Mouse (Mus musculus) liver, embryonic 15.5 days (tissue): ENCODE data around the gene Mmadhc. TPM values are rescaled to one million over a fixed set of nuclear protein-coding genes. Genes with fewer than 3 reads are reported as not detected.

Source experiments
- ATAC-seq: fragments of 200-750 bp; cut with Nextera tagmentation; 2 replicates; pipeline ENCODE4 v1.8.0; 2017; ENCODE audit warnings: moderate number of reproducible peaks, mild to moderate bottlenecking, moderate library complexity; ENCODE audit not compliant: insufficient read depth
- H3K27ac ChIP-seq: fragments of 300-500 bp; sonication (generic); replicated peaks from 2 replicates; pipeline ENCODE4 v1.5.1; 2015; ENCODE audit warnings: mild to moderate bottlenecking, inconsistent platforms
- H3K27me3 ChIP-seq: fragments of 300-500 bp; sonication (generic); 2 replicates; pipeline ENCODE4 v1.6.1; 2015; ENCODE audit warnings: mild to moderate bottlenecking, inconsistent platforms
- H3K36me3 ChIP-seq: fragments of 300-500 bp; sonication (generic); replicated peaks from 2 replicates; pipeline ENCODE4 v1.6.1; 2015; ENCODE audit warnings: moderate library complexity, mild to moderate bottlenecking, inconsistent platforms
- H3K4me1 ChIP-seq: fragments of 300-500 bp; sonication (generic); replicated peaks from 2 replicates; pipeline ENCODE4 v1.6.1; 2015; ENCODE audit warnings: inconsistent platforms
- H3K4me2 ChIP-seq: fragments of 300-500 bp; sonication (generic); 2 replicates; pipeline ENCODE4 v1.6.1; 2015; ENCODE audit warnings: moderate library complexity, mild to moderate bottlenecking, inconsistent platforms
- H3K4me3 ChIP-seq: fragments of 300-500 bp; sonication (generic); replicated peaks from 2 replicates; pipeline ENCODE4 v1.5.1; 2015; ENCODE audit warnings: mild to moderate bottlenecking, inconsistent platforms
- H3K9ac ChIP-seq: fragments of 300-500 bp; sonication (generic); 2 replicates; pipeline ENCODE4 v1.6.1; 2015; ENCODE audit warnings: moderate library complexity, mild to moderate bottlenecking, inconsistent platforms
- H3K9me3 ChIP-seq: fragments of 300-500 bp; sonication (generic); replicated peaks from 2 replicates; pipeline ENCODE4 v1.6.1; 2016; ENCODE audit warnings: inconsistent platforms
- WGBS: fragments of 180-500 bp; shearing (Covaris S2); methylation state at CpG from one replicate; pipeline ENCODE4 v1.1.7; 2015; ENCODE audit warnings: mixed read lengths; ENCODE audit not compliant: insufficient replicate concordance; 5-methylcytosine and 5-hydroxymethylcytosine counted together
- polyA plus RNA-seq: library from polyadenylated mRNA; unstranded; fragments of >200 nt; fragmentation: Nextera tagmentation; extraction: Ambion mirVana; gene quantifications from 2 replicates; pipeline ENCODE4 v1.2.1, GENCODE M21; 2015

Mmadhc gene
- polyA plus RNA-seq, 1 experiment from 2014 or later = 77.7 TPM

DNA sequence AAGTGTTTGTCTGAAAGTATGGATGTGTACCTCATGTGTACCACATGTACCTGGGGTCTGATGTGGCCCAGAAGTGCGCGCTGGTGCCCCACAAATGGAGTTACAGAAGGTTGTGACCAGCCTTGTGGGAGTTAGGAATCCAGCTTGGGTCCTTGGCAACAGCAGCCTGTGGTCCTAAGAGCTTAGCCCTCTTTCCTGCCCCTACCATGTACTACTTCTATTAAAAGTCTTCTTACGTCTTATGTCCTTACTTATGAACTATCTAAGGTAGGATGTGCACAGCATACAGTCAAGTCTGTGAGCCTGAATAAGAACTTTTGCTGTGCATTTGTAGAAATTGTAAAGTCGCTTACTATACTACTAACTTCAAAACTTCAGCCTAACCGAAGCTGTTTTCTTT is 1.0 kb downstream of the Mmadhc start:
- Histone ChIP-seq H3K9ac (peak overlapping the region; percentile 88), H3K27me3 (no peaks in the 10 kb centered on the region), H3K9me3 (no peaks in the 10 kb centered on the region), H3K27ac (0 out of 2 replicates have a peak overlapping the region, but pooled peaks have one; percentile 14), H3K4me1 (peaks cover 32% of the 10 kb centered on the region), H3K4me2 (peak overlapping the region; percentile 83), H3K4me3 (peak overlapping the region; percentile 92), H3K36me3 (peaks cover 12% of the 10 kb centered on the region)
- no peak for ATAC-seq
- 25% methylated on average over 5 of the region's 5 CpGs for WGBS

DNA sequence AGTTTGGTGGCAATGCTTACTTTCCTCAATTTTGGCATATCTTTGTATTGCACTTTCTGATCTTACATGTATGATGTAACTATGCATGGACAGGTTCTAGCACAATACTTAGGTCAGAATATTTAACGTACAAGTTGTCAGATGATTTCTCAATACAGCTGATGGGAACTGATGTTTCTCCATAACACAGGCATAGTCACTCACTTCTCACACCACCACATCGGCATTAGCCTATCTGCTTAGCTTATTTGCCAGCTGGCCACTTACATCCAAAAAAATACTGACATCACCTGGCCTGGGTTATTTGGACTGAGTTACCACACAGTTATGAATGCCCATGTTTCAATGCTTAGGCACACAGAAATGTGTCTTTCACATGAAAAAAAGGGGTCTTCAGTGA is 2.5 kb downstream of the Mmadhc start:
- peaks cover 32% of the 10 kb centered on the region for H3K4me1 ChIP-seq
- no peak overlapping the region for H3K4me3 ChIP-seq
- peak overlapping the region; percentile 29 for H3K4me2 ChIP-seq
- no peak overlapping the region for H3K27ac ChIP-seq
- peaks cover 23% of the 10 kb centered on the region for H3K36me3 ChIP-seq
- no peaks in the 10 kb centered on the region for H3K27me3 ChIP-seq
- no peak for ATAC-seq
- H3K9ac ChIP-seq = no peak overlapping the region
- H3K9me3 ChIP-seq = no peaks in the 10 kb centered on the region
- WGBS = 51% methylated on average over 2 of the region's 2 CpGs

DNA sequence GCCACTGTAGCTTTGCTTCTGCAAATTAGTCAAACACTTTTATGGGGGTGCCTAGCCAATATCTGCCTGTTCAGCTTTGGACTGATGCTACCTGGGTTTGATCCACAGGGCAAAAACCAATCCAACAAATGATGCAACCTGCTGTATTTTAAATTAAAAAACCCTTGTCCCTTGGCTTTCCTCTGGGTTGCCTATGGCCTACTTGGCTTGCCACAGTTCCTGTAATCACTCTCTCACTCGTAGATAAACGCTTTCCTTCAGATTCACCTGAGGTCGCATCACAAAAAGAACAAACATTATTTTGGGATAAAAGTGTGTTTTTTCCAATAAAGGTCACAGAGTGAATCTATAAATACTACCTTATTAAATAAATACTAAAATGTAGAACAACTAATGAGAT is 3.0 kb downstream of the Mmadhc start:
- peaks cover 28% of the 10 kb centered on the region for H3K36me3 ChIP-seq
- no peaks in the 10 kb centered on the region for H3K27me3 ChIP-seq
- no peak overlapping the region for H3K4me3 ChIP-seq
- H3K4me1 ChIP-seq = peaks cover 32% of the 10 kb centered on the region
- WGBS = 60% methylated on average over 3 of the region's 3 CpGs
- H3K9ac ChIP-seq = no peak overlapping the region
- H3K4me2 ChIP-seq = no peak overlapping the region
- ATAC-seq = no peak
- H3K9me3 ChIP-seq = no peaks in the 10 kb centered on the region
- H3K27ac ChIP-seq = no peak overlapping the region

DNA sequence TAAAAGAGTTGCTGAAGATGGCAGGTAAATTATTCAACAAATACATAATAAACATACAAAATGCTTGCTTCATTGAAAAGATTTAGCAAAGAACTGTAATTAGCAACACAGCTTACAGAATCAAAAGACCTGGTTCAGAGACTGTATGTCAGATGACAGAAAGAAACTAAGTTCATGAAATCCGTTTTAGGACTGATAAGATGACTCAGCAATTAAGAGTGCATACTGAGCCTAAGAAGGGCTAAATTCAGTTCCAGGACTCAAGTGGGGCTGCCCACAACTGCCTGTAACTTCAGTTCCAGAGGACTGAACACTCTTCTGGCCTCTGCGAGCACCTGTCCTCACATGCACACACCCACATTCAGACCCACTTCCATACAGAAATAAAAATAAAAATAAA is 4.7 kb downstream of the Mmadhc start:
- no peaks in the 10 kb centered on the region for H3K27me3 ChIP-seq
- no peaks in the 10 kb centered on the region for H3K9me3 ChIP-seq
- no peak overlapping the region for H3K9ac ChIP-seq
- no peak overlapping the region for H3K27ac ChIP-seq
- no peak overlapping the region for H3K4me2 ChIP-seq
- peaks cover 44% of the 10 kb centered on the region for H3K36me3 ChIP-seq
- WGBS = 18% methylated on average over 2 of the region's 2 CpGs
- ATAC-seq = no peak
- no peak overlapping the region for H3K4me3 ChIP-seq
- peaks cover 30% of the 10 kb centered on the region for H3K4me1 ChIP-seq

DNA sequence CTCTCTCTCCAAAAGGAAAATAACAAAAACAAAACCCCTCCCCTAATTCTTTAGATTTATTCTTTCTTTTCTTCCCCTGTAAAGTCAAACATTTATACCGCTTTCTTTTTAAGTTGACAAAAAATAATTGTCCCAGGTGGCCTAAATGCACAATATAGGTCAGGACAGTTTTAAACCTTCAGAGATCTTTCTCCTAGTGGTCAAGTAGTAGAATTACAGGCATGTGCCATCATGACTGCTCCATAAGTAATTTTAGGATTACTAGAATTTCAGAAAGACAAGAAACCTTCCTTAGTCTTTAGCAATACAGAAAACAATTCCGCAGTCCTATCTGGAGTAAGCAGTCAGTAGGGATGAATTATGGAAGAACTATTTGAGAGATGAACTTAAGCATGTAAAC is 5.8 kb downstream of the Mmadhc start:
- ATAC-seq = no peak
- Histone ChIP-seq H3K4me3 (no peak overlapping the region), H3K4me1 (peaks cover 30% of the 10 kb centered on the region), H3K4me2 (no peak overlapping the region), H3K27me3 (no peaks in the 10 kb centered on the region), H3K9me3 (no peaks in the 10 kb centered on the region), H3K27ac (no peak overlapping the region), H3K9ac (no peak overlapping the region), H3K36me3 (peaks cover 53% of the 10 kb centered on the region)
- WGBS = 75% methylated on average over 2 of the region's 2 CpGs

DNA sequence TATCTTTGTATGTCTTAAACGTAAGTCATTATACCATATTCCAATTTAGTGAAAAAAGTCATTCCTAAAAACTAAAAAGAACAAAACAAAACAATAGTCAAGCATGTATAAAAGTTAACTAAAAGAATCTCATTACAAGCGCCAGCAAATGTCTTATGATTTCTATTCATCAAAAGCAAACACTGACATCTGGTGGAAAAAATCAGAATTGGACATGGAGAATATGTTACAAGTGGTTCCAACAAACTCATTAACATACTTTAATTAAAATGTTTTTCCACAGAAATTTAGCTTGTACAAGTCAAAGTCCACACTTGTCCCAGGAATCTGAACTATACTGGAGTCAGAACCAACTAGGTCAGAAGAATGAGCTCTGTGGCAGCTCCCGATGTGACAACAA is 11.8 kb downstream of the Mmadhc start:
- Histone ChIP-seq H3K4me2 (no peak overlapping the region), H3K4me3 (no peak overlapping the region), H3K27ac (no peak overlapping the region), H3K27me3 (no peaks in the 10 kb centered on the region), H3K36me3 (peaks cover 70% of the 10 kb centered on the region), H3K9ac (no peak overlapping the region), H3K9me3 (no peaks in the 10 kb centered on the region), H3K4me1 (no peaks in the 10 kb centered on the region; the same call in 1 of the 2 replicates)
- no peak for ATAC-seq
- 81% methylated on average over 3 of the region's 3 CpGs for WGBS

DNA sequence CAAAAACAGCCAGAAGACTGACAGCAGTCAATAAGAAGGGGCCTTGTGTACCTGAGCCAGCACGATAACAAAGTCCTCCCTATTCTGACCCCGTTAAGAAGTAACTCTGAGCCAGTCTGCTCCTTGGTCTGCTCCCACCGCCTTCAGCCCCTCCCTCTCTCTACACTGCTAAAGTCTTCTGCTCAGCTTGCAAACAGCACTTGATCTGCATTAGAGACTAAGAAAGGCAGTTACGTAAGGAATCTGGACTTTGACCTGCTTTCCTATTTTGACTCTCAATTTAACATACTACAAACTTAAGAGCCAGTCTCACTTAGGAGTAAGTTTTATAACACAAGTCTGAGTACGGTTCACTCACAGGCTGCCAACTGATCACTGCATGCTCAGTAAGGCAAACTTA is 12.6 kb downstream of the Mmadhc start:
- no peak for ATAC-seq
- Histone ChIP-seq H3K4me3 (no peak overlapping the region), H3K4me1 (no peaks in the 10 kb centered on the region; the same call in 1 of the 2 replicates), H3K27ac (no peak overlapping the region), H3K4me2 (no peak overlapping the region), H3K36me3 (peaks cover 72% of the 10 kb centered on the region), H3K9me3 (no peaks in the 10 kb centered on the region), H3K9ac (no peak overlapping the region), H3K27me3 (no peaks in the 10 kb centered on the region)
- 79% methylated on average over 5 of the region's 5 CpGs for whole genome bisulfite sequencing

DNA sequence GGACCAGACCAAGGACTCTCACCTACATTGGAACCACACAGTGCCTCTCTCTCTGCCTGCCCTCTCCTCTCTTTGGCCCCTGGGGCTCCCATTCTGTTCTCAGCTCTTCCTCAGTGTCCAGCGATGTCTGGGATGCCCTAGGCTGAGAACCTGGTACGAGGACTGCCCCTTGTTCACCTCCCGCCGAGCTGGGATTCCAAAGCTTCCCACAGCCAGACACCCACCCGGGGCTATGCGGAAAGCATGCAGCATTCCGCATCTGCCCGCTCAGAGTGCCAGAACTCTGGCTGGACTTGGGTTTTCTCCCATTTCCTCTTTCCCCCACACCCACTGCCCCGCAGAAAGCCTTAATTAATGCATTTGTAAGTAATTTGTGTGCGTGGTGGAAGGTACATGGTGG is 19.9 kb downstream of the Mmadhc start:
- Histone ChIP-seq H3K9me3 (no peaks in the 10 kb centered on the region), H3K27ac (no peak overlapping the region), H3K36me3 (peaks cover 27% of the 10 kb centered on the region), H3K9ac (no peak overlapping the region), H3K4me3 (no peak overlapping the region), H3K4me1 (no peaks in the 10 kb centered on the region), H3K27me3 (no peaks in the 10 kb centered on the region), H3K4me2 (no peak overlapping the region)
- WGBS = 73% methylated on average over 10 of the region's 10 CpGs
- ATAC-seq = no peak

DNA sequence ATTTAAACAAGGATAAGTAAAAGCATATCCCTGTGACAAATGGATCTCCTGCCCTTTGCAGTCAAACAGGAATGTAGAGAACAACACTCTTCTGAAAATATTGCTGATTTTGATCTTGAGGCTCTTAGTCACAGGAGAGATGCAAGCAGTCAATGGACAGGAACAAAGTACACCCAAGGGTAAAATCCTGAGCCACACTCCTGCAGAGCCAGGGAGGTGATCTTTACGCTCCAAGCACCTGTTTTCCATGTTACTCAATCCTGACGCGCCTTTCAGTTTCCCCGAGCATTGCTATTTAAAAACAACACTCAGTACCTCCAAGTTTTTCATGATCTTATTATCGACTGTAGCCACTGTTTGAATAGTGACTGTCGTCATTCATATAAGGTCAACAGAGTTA is 23.2 kb downstream of the Mmadhc start:
- Histone ChIP-seq H3K4me2 (no peak overlapping the region), H3K9me3 (no peaks in the 10 kb centered on the region), H3K36me3 (peaks cover 6% of the 10 kb centered on the region; the same call in 1 of the 2 replicates), H3K4me1 (no peaks in the 10 kb centered on the region), H3K9ac (no peak overlapping the region), H3K4me3 (no peak overlapping the region), H3K27ac (no peak overlapping the region), H3K27me3 (no peaks in the 10 kb centered on the region)
- WGBS = 59% methylated on average over 6 of the region's 6 CpGs
- no peak for ATAC-seq

DNA sequence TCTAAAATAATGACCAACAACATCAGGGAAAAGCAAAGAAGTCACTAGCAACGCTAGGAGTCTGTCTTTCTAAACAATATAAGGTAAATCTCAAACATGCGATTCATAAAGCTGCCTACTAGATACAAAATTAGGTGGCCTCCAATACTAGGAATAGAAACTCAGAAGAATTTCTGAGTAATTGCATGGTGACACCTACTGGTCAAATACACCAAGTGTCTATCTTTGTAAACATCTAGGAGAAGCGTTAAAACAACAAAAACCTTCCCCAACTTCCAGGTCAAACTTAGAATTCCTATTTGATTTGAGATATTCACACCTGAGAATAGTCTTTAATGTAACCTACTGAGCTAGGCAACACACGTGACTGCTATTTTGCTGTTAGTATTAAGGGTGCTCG is 24.4 kb downstream of the Mmadhc start:
- Histone ChIP-seq H3K27me3 (no peaks in the 10 kb centered on the region), H3K27ac (no peak overlapping the region), H3K36me3 (no peaks in the 10 kb centered on the region; the same call in 1 of the 2 replicates), H3K4me3 (no peak overlapping the region), H3K4me2 (no peak overlapping the region), H3K9me3 (no peaks in the 10 kb centered on the region), H3K9ac (no peak overlapping the region), H3K4me1 (no peaks in the 10 kb centered on the region)
- WGBS = 28% methylated on average over 5 of the region's 5 CpGs
- ATAC-seq = no peak

DNA sequence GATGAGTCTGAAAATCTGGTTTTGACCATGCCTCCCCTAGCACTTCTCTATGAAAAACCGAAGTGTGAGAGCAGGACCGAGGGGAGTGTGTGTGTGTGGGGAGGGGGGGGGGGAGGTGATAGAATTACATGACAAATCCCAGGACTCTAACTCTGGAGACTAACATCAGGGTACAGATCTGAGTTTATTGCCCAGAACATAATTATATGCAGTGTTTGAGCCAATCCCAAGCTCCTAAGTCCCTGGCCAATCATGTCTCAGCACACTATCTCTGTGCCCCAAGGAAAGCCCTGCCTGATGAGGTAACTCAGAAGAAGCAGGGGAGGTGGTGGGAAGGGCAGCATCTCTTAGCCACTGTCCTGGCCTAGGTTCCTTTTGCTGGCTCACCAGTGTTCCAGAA is 28.1 kb downstream of the Mmadhc start:
- no peak overlapping the region for H3K9ac ChIP-seq
- no peaks in the 10 kb centered on the region for H3K27me3 ChIP-seq
- WGBS = 53% methylated on average over 2 of the region's 2 CpGs
- H3K4me3 ChIP-seq = no peak overlapping the region
- H3K4me1 ChIP-seq = no peaks in the 10 kb centered on the region
- no peak for ATAC-seq
- H3K4me2 ChIP-seq = no peak overlapping the region
- H3K9me3 ChIP-seq = no peaks in the 10 kb centered on the region
- no peaks in the 10 kb centered on the region for H3K36me3 ChIP-seq
- no peak overlapping the region for H3K27ac ChIP-seq

DNA sequence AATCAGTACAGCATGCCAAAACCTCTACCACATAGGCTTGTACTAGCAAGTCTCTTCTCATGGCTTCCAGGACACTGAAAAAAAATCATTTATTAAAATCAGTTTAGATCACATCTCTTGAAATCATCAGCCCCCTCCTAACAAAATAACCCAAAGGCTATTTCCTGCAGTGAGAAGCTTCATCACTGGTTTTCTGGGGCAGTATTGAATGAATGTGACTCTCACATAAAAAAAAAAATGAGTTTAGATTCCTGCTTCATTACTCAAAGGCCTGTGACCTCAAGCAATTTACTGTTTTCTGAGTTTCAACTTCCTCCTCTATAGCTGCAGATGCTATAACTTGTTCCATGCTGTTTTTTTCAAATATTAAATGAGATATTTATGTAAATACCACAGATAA is 29.6 kb downstream of the Mmadhc start:
- H3K27me3 ChIP-seq = no peaks in the 10 kb centered on the region
- H3K9ac ChIP-seq = no peak overlapping the region
- no peaks in the 10 kb centered on the region for H3K36me3 ChIP-seq
- ATAC-seq = no peak
- no peak overlapping the region for H3K4me2 ChIP-seq
- no peaks in the 10 kb centered on the region for H3K9me3 ChIP-seq
- H3K4me3 ChIP-seq = no peak overlapping the region
- H3K4me1 ChIP-seq = no peaks in the 10 kb centered on the region
- H3K27ac ChIP-seq = no peak overlapping the region
